Mouse (Mus musculus): ENCODE measurements around the gene Myl9. TPM values are rescaled to one million over a fixed set of nuclear protein-coding genes. Genes with fewer than 3 reads are reported as not detected.
"Not testable (repeated sequence)": the region's sequence is repeated elsewhere in the genome, so short reads cannot be mapped to it uniquely, and the experiment has no call there.

Myl9 gene
- polyA plus RNA-seq, 1 experiment from 2014 or later = 80.3 TPM

DNA sequence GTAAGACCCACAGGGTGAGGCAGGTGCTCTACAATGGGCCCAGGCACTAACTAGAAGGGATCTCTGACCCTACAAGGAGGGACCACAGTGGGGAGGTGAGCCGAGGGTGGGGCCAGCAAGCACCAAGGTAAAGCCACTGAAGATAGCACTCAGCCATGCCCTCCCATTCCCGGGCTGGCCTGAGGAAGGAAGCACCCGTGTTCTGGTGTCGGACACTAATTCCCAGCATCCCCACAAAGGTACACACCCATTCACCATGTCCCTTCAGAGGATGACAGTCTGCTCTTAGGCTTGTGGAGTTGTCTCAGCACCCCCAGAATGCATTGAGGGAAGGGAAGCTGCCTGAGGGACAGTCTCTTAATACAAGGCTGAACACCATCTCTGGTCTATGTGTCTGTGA is 6.1 kb downstream of the Myl9 start:
- Histone ChIP-seq H3K27ac (peak overlapping the region; percentile 36), H3K27me3 (ENCODE audit: poor library complexity, severe bottlenecking) (peaks cover 22% of the 10 kb centered on the region), H3K4me3 (peak overlapping the region; percentile 30), H3K9me3 (no peaks in the 10 kb centered on the region; the same call in 1 of the 2 replicates), H3K4me1 (peaks cover 34% of the 10 kb centered on the region), H3K36me3 (replicated peaks) (no peaks in the 10 kb centered on the region)
- WGBS = 75% methylated on average over 4 of the region's 4 CpGs
- DNase-seq (ENCODE audit: extremely low spot score, low spot score) = no peak

- H3K4me1 ChIP-seq = peaks cover 34% of the 10 kb centered on the region
- WGBS = 65% methylated on average over 4 of the region's 4 CpGs
- H3K27ac ChIP-seq = peak overlapping the region; percentile 64
- peaks cover 7% of the 10 kb centered on the region for H3K9me3 ChIP-seq
- no peak overlapping the region for H3K4me3 ChIP-seq
- DNase-seq (ENCODE audit: extremely low spot score, low spot score) = no peak
- no peaks in the 10 kb centered on the region for H3K36me3 ChIP-seq (replicated peaks)
- peaks cover 17% of the 10 kb centered on the region for H3K27me3 ChIP-seq (ENCODE audit: poor library complexity, severe bottlenecking)
These were observed 6.7 kb downstream of the Myl9 start for GRCm38 (mm10) chr2:156781836-156782480.

DNA sequence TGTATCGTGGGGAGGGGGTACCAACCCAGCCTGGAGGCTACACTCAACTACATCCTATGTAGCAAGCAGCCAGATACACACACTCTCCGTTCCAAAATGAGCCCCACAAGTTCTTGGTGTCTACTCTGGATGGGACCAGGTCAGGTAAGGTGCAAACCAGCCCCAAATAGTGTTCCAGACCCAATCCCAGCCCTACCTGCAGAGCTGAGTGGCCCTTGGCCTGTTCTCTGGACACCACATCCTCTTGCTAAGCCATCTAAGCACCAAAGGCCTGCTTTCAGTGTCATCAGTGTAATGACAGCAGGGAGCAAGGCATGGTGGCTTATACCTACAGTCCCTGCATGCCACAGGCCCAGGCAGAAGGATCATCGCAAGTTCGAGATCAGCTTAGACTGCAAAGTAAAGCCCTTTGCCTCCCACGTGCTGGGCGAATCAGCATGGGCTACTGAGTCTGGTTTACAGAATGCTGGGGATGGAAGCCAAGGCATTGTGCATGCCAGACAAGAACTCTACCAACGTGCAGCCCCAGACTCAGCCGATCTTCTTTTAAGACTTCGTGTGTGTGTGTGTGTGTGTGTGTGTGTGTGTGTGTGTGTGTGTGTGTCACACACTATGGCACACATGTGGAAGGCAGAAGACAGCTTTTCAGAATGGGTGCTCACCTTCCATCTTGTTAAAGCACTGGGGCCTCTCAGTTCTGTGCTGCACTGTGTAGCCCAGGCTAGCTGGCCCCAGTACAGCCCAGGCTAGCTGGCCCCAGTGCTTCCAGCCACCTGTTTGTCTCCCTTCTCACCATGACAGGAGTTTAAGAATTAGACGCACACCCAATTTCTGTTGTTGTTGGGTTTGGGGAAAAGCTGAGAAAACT is 7.5 kb downstream of the Myl9 start:
- Histone ChIP-seq H3K9me3 (peaks cover 8% of the 10 kb centered on the region), H3K36me3 (replicated peaks) (no peaks in the 10 kb centered on the region), H3K27ac (peak overlapping the region; percentile 64), H3K4me3 (no peak overlapping the region), H3K27me3 (ENCODE audit: poor library complexity, severe bottlenecking) (peaks cover 13% of the 10 kb centered on the region; the same call in 1 of the 2 replicates), H3K4me1 (peaks cover 28% of the 10 kb centered on the region)
- no peak for DNase-seq (ENCODE audit: extremely low spot score, low spot score)
- WGBS = 87% methylated on average over 10 of the region's 10 CpGs

- no peak overlapping the region for H3K27ac ChIP-seq
- peaks cover 13% of the 10 kb centered on the region; the same call in 1 of the 2 replicates for H3K27me3 ChIP-seq (ENCODE audit: poor library complexity, severe bottlenecking)
- 84% methylated on average over 9 of the region's 9 CpGs for WGBS
These were observed 8.1 kb downstream of the Myl9 start for GRCm38 (mm10) chr2:156783349-156783728.

GRCm38 (mm10) chr2:156784016-156784585 is 8.9 kb downstream of the Myl9 start:
- Histone ChIP-seq H3K9me3 (peaks cover 8% of the 10 kb centered on the region), H3K36me3 (replicated peaks) (no peaks in the 10 kb centered on the region), H3K4me3 (no peak overlapping the region), H3K27ac (no peak overlapping the region), H3K27me3 (ENCODE audit: poor library complexity, severe bottlenecking) (peaks cover 7% of the 10 kb centered on the region; the same call in 1 of the 2 replicates), H3K4me1 (peaks cover 19% of the 10 kb centered on the region)
- DNase-seq (ENCODE audit: extremely low spot score, low spot score) = no peak
- 80% methylated on average over 7 of the region's 7 CpGs for WGBS

More at GRCm38 (mm10) chr2:156783349-156783728, 8.1 kb downstream of the Myl9 start:
- Histone ChIP-seq H3K4me1 (peaks cover 22% of the 10 kb centered on the region), H3K9me3 (peaks cover 8% of the 10 kb centered on the region), H3K36me3 (replicated peaks) (no peaks in the 10 kb centered on the region), H3K4me3 (no peak overlapping the region)
- DNase-seq (ENCODE audit: extremely low spot score, low spot score) = no peak

GRCm38 (mm10) chr2:156784891-156785290 is 9.7 kb downstream of the Myl9 start:
- Histone ChIP-seq H3K4me3 (no peak overlapping the region), H3K27me3 (ENCODE audit: poor library complexity, severe bottlenecking) (peaks cover 7% of the 10 kb centered on the region; the same call in 1 of the 2 replicates), H3K4me1 (peaks cover 15% of the 10 kb centered on the region), H3K27ac (no peak overlapping the region), H3K9me3 (peaks cover 8% of the 10 kb centered on the region), H3K36me3 (replicated peaks) (no peaks in the 10 kb centered on the region)
- WGBS = 94% methylated on average over 2 of the region's 2 CpGs
- no peak for DNase-seq (ENCODE audit: extremely low spot score, low spot score)

DNA sequence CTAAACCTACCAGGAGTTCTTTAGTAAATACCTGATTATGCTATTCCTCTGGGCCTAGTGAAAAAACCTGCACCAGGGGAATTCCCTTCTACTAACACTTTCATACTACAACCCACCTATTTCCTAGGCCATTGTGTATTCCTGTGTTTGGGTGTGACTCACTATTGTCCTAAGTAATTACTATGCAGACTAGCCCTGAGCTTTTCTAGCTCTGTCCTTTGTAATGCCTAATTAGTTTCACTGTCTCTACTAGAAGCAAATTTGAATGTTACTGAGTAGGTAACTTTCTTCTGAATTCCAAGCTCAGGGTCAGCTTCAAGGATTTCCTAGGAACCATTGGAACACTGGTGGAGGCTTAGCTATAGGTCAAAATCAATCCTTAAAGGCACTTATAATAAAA is 11.1 kb downstream of the Myl9 start:
- DNase-seq (ENCODE audit: extremely low spot score, low spot score); H3K27ac ChIP-seq; H3K36me3 ChIP-seq (replicated peaks); H3K27me3 ChIP-seq (ENCODE audit: poor library complexity, severe bottlenecking); H3K4me1 ChIP-seq; H3K4me3 ChIP-seq: not testable (repeated sequence)
- H3K9me3 ChIP-seq = peaks cover 11% of the 10 kb centered on the region

DNA sequence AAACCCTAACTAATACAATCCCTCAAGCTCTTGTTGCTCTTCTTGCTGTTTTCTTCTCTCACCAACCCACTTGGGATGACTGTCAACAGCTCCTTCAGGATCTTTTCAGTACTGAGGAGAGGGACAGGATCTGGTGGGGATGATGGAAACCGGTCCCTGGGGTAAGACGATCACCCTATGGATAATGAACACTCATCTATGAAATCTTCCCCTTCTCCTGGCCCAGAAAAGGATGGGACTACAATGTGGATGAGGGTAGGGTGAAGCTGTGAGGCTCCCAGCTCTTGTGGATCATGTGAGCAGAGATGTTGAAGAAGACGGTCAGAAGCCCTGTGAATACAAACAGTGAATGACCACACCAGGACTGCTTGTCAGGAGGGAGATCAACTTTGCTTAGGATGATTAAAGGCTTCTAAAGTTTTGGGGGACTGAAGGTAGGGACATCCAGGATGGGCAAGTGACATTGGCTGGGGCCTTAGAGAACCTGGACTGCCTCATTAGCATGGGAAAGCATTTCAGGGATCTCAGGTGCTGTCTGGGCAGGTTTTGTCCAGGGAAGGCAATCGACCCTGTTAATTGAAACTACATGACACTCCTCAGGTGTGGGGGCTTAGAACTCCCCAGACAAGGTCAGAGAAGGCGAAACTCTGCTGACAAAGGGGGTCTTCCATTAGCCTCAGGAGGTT is 12.0 kb downstream of the Myl9 start:
- Histone ChIP-seq H3K27ac (no peak overlapping the region), H3K36me3 (replicated peaks) (no peaks in the 10 kb centered on the region), H3K27me3 (ENCODE audit: poor library complexity, severe bottlenecking) (no peaks in the 10 kb centered on the region), H3K4me1 (no peaks in the 10 kb centered on the region), H3K4me3 (no peak overlapping the region), H3K9me3 (peaks cover 20% of the 10 kb centered on the region)
- WGBS = 92% methylated on average over 5 of the region's 5 CpGs
- no peak for DNase-seq (ENCODE audit: extremely low spot score, low spot score)

DNA sequence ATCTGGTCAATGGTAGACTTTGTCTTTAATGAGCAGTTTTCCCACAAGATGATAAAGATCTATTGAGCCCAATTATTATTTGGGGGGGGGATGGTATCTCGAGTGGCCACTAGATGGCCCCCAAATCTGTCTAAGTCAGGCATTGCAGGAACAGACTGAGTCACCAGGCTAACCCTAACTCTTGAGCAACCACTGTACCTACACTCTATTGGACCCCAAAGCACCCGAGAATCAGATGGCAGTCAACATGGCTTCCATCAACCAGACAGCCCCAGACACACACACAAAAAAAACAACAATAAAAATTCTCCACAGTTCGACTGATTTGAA is 12.5 kb downstream of the Myl9 start:
- peaks cover 22% of the 10 kb centered on the region for H3K9me3 ChIP-seq
- H3K4me3 ChIP-seq = no peak overlapping the region
- no peak for DNase-seq (ENCODE audit: extremely low spot score, low spot score)
- no peaks in the 10 kb centered on the region for H3K36me3 ChIP-seq (replicated peaks)
- WGBS = 54% methylated on average over 3 of the region's 3 CpGs
- no peaks in the 10 kb centered on the region for H3K4me1 ChIP-seq
- H3K27ac ChIP-seq = no peak overlapping the region
- no peaks in the 10 kb centered on the region for H3K27me3 ChIP-seq (ENCODE audit: poor library complexity, severe bottlenecking)

DNA sequence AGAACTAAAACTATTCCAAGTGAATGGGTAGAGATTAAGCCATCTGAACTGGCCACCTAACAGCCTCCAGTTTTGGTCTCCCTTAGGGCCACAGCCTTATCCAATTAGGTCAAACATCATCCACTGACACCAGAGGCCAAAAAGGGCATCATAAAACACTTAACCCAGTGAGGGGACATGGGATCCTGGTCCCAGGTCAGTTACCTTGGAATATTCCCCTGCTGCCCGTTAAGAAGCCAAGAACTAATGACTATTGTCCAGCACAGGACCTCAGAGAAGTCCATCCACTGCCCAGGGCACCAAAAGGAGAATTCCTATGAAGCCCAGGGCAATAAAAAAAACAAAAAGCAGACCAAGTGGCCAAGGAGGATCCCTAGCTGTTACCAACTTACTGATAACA is 13.6 kb downstream of the Myl9 start:
- WGBS = 69% methylated on average over 1 of the region's 1 CpGs
- H3K27ac ChIP-seq = no peak overlapping the region

DNA sequence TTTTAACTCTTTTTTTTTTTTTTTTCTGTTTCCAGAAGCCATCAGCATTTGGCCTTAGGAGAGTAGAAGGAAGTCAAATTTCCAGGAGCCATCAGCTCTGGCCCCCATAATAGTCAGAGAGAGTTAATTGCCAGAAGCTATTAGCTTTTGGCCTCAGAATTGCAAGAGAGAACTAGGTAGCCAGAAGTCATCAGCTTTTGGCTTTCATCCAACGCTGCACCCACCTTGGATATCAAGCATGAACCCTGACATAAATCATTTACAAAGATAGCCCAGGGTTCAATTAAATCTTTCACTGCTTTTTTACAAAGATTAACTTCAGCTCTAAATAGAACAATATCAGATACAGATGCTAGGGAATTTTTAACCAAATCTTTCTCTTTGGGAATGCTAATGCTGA is 23.3 kb downstream of the Myl9 start:
- H3K9me3 ChIP-seq = peaks cover 9% of the 10 kb centered on the region; the same call in 1 of the 2 replicates
- 95% methylated on average over 1 of the region's 1 CpGs for WGBS
- no peaks in the 10 kb centered on the region for H3K27me3 ChIP-seq (ENCODE audit: poor library complexity, severe bottlenecking)
- DNase-seq (ENCODE audit: extremely low spot score, low spot score) = no peak
- no peaks in the 10 kb centered on the region for H3K4me1 ChIP-seq
- no peaks in the 10 kb centered on the region for H3K36me3 ChIP-seq (replicated peaks)
- no peak overlapping the region for H3K27ac ChIP-seq
- no peak overlapping the region for H3K4me3 ChIP-seq

More for the DNA sequence above, 13.6 kb downstream of the Myl9 start:
- Histone ChIP-seq H3K4me3 (no peak overlapping the region), H3K36me3 (replicated peaks) (no peaks in the 10 kb centered on the region), H3K4me1 (no peaks in the 10 kb centered on the region), H3K27me3 (ENCODE audit: poor library complexity, severe bottlenecking) (no peaks in the 10 kb centered on the region), H3K9me3 (peaks cover 22% of the 10 kb centered on the region)
- DNase-seq (ENCODE audit: extremely low spot score, low spot score) = no peak

DNA sequence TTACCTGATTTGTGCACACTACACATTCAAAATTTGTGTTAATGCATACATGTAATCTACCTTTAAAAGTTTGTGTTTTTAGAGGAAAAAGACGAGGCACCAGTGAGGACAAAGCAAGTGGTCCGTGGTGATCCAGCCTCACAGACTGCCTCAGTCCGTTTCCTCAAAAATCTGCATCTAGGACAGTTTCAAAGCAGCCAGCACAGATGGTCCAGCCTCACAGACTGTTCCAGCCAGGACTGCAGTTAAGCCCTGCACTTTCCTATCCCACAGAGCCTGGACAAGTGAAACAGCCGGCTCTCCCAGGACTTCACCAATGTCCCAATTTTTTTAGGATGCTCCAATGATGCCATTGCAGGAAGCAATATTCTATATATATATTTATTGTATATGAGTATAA is 25.8 kb downstream of the Myl9 start:
- Histone ChIP-seq H3K4me3 (no peak overlapping the region), H3K9me3 (peaks cover 9% of the 10 kb centered on the region; the same call in 1 of the 2 replicates), H3K36me3 (replicated peaks) (no peaks in the 10 kb centered on the region), H3K27ac (no peak overlapping the region), H3K4me1 (no peaks in the 10 kb centered on the region), H3K27me3 (ENCODE audit: poor library complexity, severe bottlenecking) (no peaks in the 10 kb centered on the region)
- WGBS = 76% methylated on average over 4 of the region's 4 CpGs
- no peak for DNase-seq (ENCODE audit: extremely low spot score, low spot score)
